Mouse (Mus musculus): ENCODE results near the gene Fxr2. TPM values are rescaled to one million over a fixed set of nuclear protein-coding genes. Genes with fewer than 3 reads are reported as not detected.
A peak's percentile ranks its signal among the peaks of the same experiment; 100 is the strongest.
"Not testable (repeated sequence)": the region's sequence is repeated elsewhere in the genome, so short reads cannot be mapped to it uniquely, and the experiment has no call there.

The Fxr2 gene
- total and polyA plus RNA-seq, 2 experiments: 18.1 to 33.9 TPM

DNA sequence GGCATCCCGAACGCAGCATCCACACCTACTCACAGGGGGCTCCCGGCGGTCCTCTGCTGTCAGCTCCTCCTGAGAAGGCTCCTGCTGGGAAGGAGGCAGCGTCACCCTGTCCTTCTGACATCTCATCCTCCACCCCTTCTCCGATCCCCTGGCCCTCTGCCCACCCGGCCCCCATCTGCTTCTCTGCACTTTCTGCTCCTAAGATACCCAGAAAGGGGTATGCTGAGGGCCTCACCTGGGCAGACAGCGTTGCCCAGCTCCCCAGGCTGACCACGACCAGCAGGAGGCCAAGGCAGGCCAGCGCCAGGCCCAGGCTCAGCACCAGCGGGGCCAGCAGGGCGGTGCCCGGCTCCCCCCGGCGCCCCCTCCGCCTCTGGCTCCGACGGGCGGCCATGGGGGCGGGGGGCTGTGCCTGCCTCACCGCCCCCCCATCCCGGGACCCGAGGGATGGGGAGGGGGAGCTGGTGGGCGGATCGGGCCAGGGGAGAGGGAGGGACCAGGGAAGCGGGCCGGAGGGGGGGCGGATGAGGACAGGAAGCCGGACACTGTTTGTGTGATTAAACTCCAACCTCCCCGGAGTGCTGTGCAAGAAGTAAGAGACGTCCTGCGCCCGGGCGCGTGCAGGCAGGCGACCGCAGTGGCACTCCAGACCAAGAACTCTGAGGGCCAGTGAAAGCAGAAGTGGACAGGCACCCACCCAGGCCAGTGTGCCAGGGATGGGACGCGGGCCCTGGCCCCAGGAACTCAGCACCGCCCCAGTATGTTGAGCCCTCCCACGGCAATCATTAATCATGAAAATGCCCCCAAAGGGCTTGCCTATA lies 62.8 kb downstream of the Fxr2 start, which contains the start of the genes Tnfsf12 and Tnfsfm13:
TSS of gene Tnfsf12 (minus strand) at position 489 of the 821 bp plus-strand sequence.
TSS of gene Tnfsfm13 (minus strand) at position 738 of the 821 bp plus-strand sequence.
- Histone ChIP-seq H3K9ac (ENCODE audit: low read depth, low read length) (peak within 1 kb of the TSS; percentile 85), H3K27me3 (ENCODE audit: control insufficient read depth, insufficient read depth, low read length) (no peaks in the 10 kb centered on the region), H3K4me3 (ENCODE audit: insufficient read depth, low read depth, low read length) (peak within 1 kb of the TSS; percentile 66), H3K36me3 (ENCODE audit: control insufficient read depth, insufficient read depth, low read length) (no peaks in the 10 kb centered on the region), H3K27ac (replicated peaks; ENCODE audit: insufficient read depth, low read depth, low read length) (peak within 1 kb of the TSS; percentile 47), H3K79me2 (ENCODE audit: control insufficient read depth, insufficient read depth, low read length) (no peaks in the 10 kb centered on the region), H3K4me1 (ENCODE audit: control insufficient read depth, insufficient read depth, low read length) (peaks cover 7% of the 10 kb centered on the region; the same call in 1 of the 2 replicates)
- peak; percentile 30 for DNase-seq (ENCODE audit: extremely low read depth, low read depth, low spot score)
- 4% methylated on average over 41 of the region's 41 CpGs for WGBS
- peak; percentile 57; the same call in 1 of the 2 replicates for TF ChIP-seq POLR2A (IDR thresholded peaks at IDR 0.05; ENCODE audit: extremely low read depth, insufficient read depth, low read length)
- TF ChIP-seq CTCF (IDR thresholded peaks at IDR 0.05; ENCODE audit: low read depth, low read length): peak; percentile 37; the same call in 1 of the 2 replicates

DNA sequence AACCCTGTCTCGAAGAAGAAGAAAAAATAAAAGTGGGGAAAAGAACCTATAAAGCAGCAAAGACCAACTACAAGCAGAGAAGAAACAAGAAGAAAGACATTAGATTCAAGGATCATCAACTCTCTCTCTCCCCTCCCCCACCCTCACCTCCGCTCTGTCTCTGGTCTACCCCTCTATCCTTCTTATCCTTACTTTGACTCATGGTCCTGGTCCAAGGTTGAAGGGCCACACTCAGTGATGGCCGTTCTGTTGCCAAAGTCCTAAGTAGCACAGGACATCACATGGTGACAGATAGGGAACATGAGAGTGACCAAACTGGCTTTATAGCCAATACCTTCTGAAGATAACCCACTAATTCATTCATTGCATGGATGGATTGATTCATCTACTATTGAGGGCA lies 64.6 kb downstream of the Fxr2 start:
- H3K4me1 ChIP-seq (ENCODE audit: control insufficient read depth, insufficient read depth, low read length): peaks cover 7% of the 10 kb centered on the region; the same call in 1 of the 2 replicates
- 90% methylated on average over 3 of the region's 3 CpGs for WGBS
- H3K4me3 ChIP-seq (ENCODE audit: insufficient read depth, low read depth, low read length): no peak overlapping the region
- TF ChIP-seq POLR2A (IDR thresholded peaks at IDR 0.05; ENCODE audit: extremely low read depth, insufficient read depth, low read length): no peak
- no peak for TF ChIP-seq CTCF (IDR thresholded peaks at IDR 0.05; ENCODE audit: low read depth, low read length)
- no peak for DNase-seq (ENCODE audit: extremely low read depth, low read depth, low spot score)
- H3K27me3 ChIP-seq (ENCODE audit: control insufficient read depth, insufficient read depth, low read length): no peaks in the 10 kb centered on the region
- H3K36me3 ChIP-seq (ENCODE audit: control insufficient read depth, insufficient read depth, low read length): no peaks in the 10 kb centered on the region
- no peaks in the 10 kb centered on the region for H3K79me2 ChIP-seq (ENCODE audit: control insufficient read depth, insufficient read depth, low read length)
- no peak overlapping the region for H3K27ac ChIP-seq (replicated peaks; ENCODE audit: insufficient read depth, low read depth, low read length)
- no peak overlapping the region for H3K9ac ChIP-seq (ENCODE audit: low read depth, low read length)

DNA sequence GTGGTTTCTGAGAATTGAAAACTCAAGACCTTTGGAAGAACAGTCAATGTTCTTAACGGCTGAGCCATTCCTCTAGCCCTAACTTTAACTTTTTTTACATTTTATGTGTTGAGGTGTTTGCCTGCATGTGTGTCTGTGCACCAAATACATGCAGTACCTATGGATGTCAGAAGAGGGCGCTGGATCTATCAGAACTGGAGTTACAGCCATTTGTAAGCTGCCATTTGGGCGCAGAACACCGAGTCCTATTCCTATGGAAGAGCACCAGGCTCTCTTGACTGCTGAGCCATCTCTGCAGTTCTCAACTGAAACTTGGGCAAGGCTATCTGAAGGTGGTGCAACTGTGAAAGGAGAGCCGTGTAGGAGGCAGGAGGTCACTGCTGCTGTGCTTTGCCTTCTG lies 65.8 kb downstream of the Fxr2 start:
- Histone ChIP-seq H3K27me3 (ENCODE audit: control insufficient read depth, insufficient read depth, low read length) (no peaks in the 10 kb centered on the region), H3K79me2 (ENCODE audit: control insufficient read depth, insufficient read depth, low read length) (no peaks in the 10 kb centered on the region), H3K27ac (replicated peaks; ENCODE audit: insufficient read depth, low read depth, low read length) (no peak overlapping the region), H3K4me1 (ENCODE audit: control insufficient read depth, insufficient read depth, low read length) (no peaks in the 10 kb centered on the region), H3K4me3 (ENCODE audit: insufficient read depth, low read depth, low read length) (no peak overlapping the region), H3K36me3 (ENCODE audit: control insufficient read depth, insufficient read depth, low read length) (no peaks in the 10 kb centered on the region), H3K9ac (ENCODE audit: low read depth, low read length) (no peak overlapping the region)
- TF ChIP-seq POLR2A (IDR thresholded peaks at IDR 0.05; ENCODE audit: extremely low read depth, insufficient read depth, low read length) (no peak), CTCF (IDR thresholded peaks at IDR 0.05; ENCODE audit: low read depth, low read length) (no peak)
- DNase-seq (ENCODE audit: extremely low read depth, low read depth, low spot score): no peak
- 77% methylated on average over 5 of the region's 5 CpGs for WGBS

DNA sequence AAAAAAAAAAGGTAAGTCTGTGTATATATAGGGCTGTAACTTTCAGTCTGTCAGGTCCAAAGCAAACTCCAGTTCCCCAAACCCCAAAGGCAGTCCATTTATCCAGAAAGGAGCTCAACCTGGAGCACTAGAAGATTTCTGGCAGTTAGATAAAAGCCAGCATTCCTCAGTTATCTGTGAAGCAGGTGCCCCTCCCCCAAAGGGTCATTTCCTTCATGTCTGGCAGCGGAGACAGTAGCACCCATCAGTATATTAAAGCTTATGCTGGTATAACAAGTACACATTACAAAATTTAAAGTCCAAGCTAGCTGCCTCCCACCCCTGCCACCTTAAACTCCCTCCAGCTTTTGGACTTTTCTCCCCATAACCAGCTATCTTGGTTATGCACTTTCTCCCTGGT lies 66.8 kb downstream of the Fxr2 start:
- no peaks in the 10 kb centered on the region for H3K27me3 ChIP-seq (ENCODE audit: control insufficient read depth, insufficient read depth, low read length)
- H3K4me3 ChIP-seq (ENCODE audit: insufficient read depth, low read depth, low read length): no peak overlapping the region
- H3K79me2 ChIP-seq (ENCODE audit: control insufficient read depth, insufficient read depth, low read length): no peaks in the 10 kb centered on the region
- TF ChIP-seq CTCF (IDR thresholded peaks at IDR 0.05; ENCODE audit: low read depth, low read length): no peak
- TF ChIP-seq POLR2A (IDR thresholded peaks at IDR 0.05; ENCODE audit: extremely low read depth, insufficient read depth, low read length): no peak
- H3K36me3 ChIP-seq (ENCODE audit: control insufficient read depth, insufficient read depth, low read length): no peaks in the 10 kb centered on the region
- H3K27ac ChIP-seq (replicated peaks; ENCODE audit: insufficient read depth, low read depth, low read length): no peak overlapping the region
- no peak for DNase-seq (ENCODE audit: extremely low read depth, low read depth, low spot score)
- no peaks in the 10 kb centered on the region for H3K4me1 ChIP-seq (ENCODE audit: control insufficient read depth, insufficient read depth, low read length)
- H3K9ac ChIP-seq (ENCODE audit: low read depth, low read length): no peak overlapping the region
- 61% methylated on average over 1 of the region's 1 CpGs for WGBS

DNA sequence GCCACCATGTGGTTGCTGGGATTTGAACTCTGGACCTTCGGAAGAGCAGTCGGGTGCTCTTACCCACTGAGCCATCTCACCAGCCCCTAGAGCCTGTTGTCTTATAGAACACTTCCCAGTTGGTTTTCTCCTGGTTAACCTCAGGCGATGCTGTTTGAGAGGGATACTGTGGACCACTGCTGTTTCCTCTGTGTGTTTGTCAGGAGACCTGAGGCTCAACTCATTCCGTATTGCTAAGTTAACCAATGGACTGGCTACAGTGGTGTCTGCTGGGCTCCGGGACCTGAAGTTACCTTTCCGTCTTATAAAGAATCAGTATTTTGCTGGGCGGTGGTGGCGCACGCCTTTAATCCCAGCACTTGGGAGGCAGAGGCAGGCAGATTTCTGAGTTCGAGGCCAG lies 70.1 kb downstream of the Fxr2 start:
- not testable (repeated sequence) for H3K36me3 ChIP-seq (ENCODE audit: control insufficient read depth, insufficient read depth, low read length); H3K27me3 ChIP-seq (ENCODE audit: control insufficient read depth, insufficient read depth, low read length); H3K4me1 ChIP-seq (ENCODE audit: control insufficient read depth, insufficient read depth, low read length); H3K27ac ChIP-seq (replicated peaks; ENCODE audit: insufficient read depth, low read depth, low read length); H3K79me2 ChIP-seq (ENCODE audit: control insufficient read depth, insufficient read depth, low read length); H3K4me3 ChIP-seq (ENCODE audit: insufficient read depth, low read depth, low read length); DNase-seq (ENCODE audit: extremely low read depth, low read depth, low spot score); H3K9ac ChIP-seq (ENCODE audit: low read depth, low read length)
- 95% methylated on average over 10 of the region's 10 CpGs for WGBS

Other genes with a start within 250 kb of the Fxr2 start
Only the 30 nearest of the 34 such genes appear.
- gene Tmem88, start 234.8 kb upstream of the Fxr2 start, total RNA-seq (2014; rRNA removed): 1.3 and 1.7 TPM in 2 replicates
- 6.7 and 8.5 TPM in 2 replicates for gene Tmem88, start 234.8 kb upstream of the Fxr2 start, polyA plus RNA-seq (2012; rRNA removed)
- 1.6 and 2.3 TPM in 2 replicates for gene Kdm6b, start 219.3 kb upstream of the Fxr2 start, total RNA-seq (2014; rRNA removed)
- 4.2 and 4.6 TPM in 2 replicates for gene Kdm6b, start 219.3 kb upstream of the Fxr2 start, polyA plus RNA-seq (2012; rRNA removed)
- under 0.01 and 0.09 TPM in 2 replicates for gene Dnah2, start 83.9 kb upstream of the Fxr2 start, total RNA-seq (2014; rRNA removed)
- gene Dnah2, start 83.9 kb upstream of the Fxr2 start, polyA plus RNA-seq (2012; rRNA removed): 0.02 TPM in 2 replicates
- gene Efnb3, start 72.8 kb upstream of the Fxr2 start, total RNA-seq (2014; rRNA removed): under 0.01 TPM in 1 of 2 replicates, not detected in the other
- gene Efnb3, start 72.8 kb upstream of the Fxr2 start, polyA plus RNA-seq (2012; rRNA removed): 0.11 and 0.17 TPM in 2 replicates
- 5.6 and 6.4 TPM in 2 replicates for gene Wrap53, start 52.7 kb upstream of the Fxr2 start, total RNA-seq (2014; rRNA removed)
- 10.7 and 11.2 TPM in 2 replicates for gene Wrap53, start 52.7 kb upstream of the Fxr2 start, polyA plus RNA-seq (2012; rRNA removed)
- 3.7 and 6.2 TPM in 2 replicates for gene Trp53, start 52.6 kb upstream of the Fxr2 start, total RNA-seq (2014; rRNA removed)
- 23.5 and 35.4 TPM in 2 replicates for gene Trp53, start 52.6 kb upstream of the Fxr2 start, polyA plus RNA-seq (2012; rRNA removed)
- gene Atp1b2, start 27.0 kb upstream of the Fxr2 start, total RNA-seq (2014; rRNA removed): 0.18 and 0.20 TPM in 2 replicates
- gene Atp1b2, start 27.0 kb upstream of the Fxr2 start, polyA plus RNA-seq (2012; rRNA removed): 0.40 and 0.46 TPM in 2 replicates
- gene Shbg, start 15.1 kb upstream of the Fxr2 start, total RNA-seq (2014; rRNA removed): not detected in 2 replicates
- 0.18 TPM in 1 of 2 replicates, not detected in the other for gene Shbg, start 15.1 kb upstream of the Fxr2 start, polyA plus RNA-seq (2012; rRNA removed)
- 12.3 and 19.4 TPM in 2 replicates for gene Sat2, start 11.0 kb upstream of the Fxr2 start, total RNA-seq (2014; rRNA removed)
- 10.8 and 12.8 TPM in 2 replicates for gene Sat2, start 11.0 kb upstream of the Fxr2 start, polyA plus RNA-seq (2012; rRNA removed)
- gene Sox15, start 22.3 kb downstream of the Fxr2 start, total RNA-seq (2014; rRNA removed): not detected in 2 replicates
- gene Sox15, start 22.3 kb downstream of the Fxr2 start, polyA plus RNA-seq (2012; rRNA removed): 0.21 TPM in 1 of 2 replicates, not detected in the other
- 49.9 and 53.5 TPM in 2 replicates for gene Mpdu1, start 29.7 kb downstream of the Fxr2 start, total RNA-seq (2014; rRNA removed)
- gene Mpdu1, start 29.7 kb downstream of the Fxr2 start, polyA plus RNA-seq (2012; rRNA removed): 100 and 115 TPM in 2 replicates
- 4.5 and 6.0 TPM in 2 replicates for gene Cd68, start 33.2 kb downstream of the Fxr2 start, total RNA-seq (2014; rRNA removed)
- 6.1 and 14.8 TPM in 2 replicates for gene Cd68, start 33.2 kb downstream of the Fxr2 start, polyA plus RNA-seq (2012; rRNA removed)
- gene Eif4a1, start 39.4 kb downstream of the Fxr2 start, total RNA-seq (2014; rRNA removed): 370 and 386 TPM in 2 replicates
- 184 and 221 TPM in 2 replicates for gene Eif4a1, start 39.4 kb downstream of the Fxr2 start, polyA plus RNA-seq (2012; rRNA removed)
- 26.2 and 31.9 TPM in 2 replicates for gene Senp3, start 49.1 kb downstream of the Fxr2 start, total RNA-seq (2014; rRNA removed)
- gene Senp3, start 49.1 kb downstream of the Fxr2 start, polyA plus RNA-seq (2012; rRNA removed): 17.5 and 25.8 TPM in 2 replicates
- gene Tnfsf13, start 52.8 kb downstream of the Fxr2 start, total RNA-seq (2014; rRNA removed): 1.0 and 1.4 TPM in 2 replicates
- gene Tnfsf13, start 52.8 kb downstream of the Fxr2 start, polyA plus RNA-seq (2012; rRNA removed): 0.58 and 1.1 TPM in 2 replicates
- gene Tnfsf12, start 62.9 kb downstream of the Fxr2 start, total RNA-seq (2014; rRNA removed): 2.6 and 3.0 TPM in 2 replicates
- gene Tnfsf12, start 62.9 kb downstream of the Fxr2 start, polyA plus RNA-seq (2012; rRNA removed): 9.5 and 18.0 TPM in 2 replicates
- 2.5 and 3.4 TPM in 2 replicates for gene Tnfsfm13, start 63.1 kb downstream of the Fxr2 start, total RNA-seq (2014; rRNA removed)
- gene Tnfsfm13, start 63.1 kb downstream of the Fxr2 start, polyA plus RNA-seq (2012; rRNA removed): 2.6 and 3.6 TPM in 2 replicates
- 10.0 and 12.6 TPM in 2 replicates for gene Polr2a, start 125.6 kb downstream of the Fxr2 start, total RNA-seq (2014; rRNA removed)
- gene Polr2a, start 125.6 kb downstream of the Fxr2 start, polyA plus RNA-seq (2012; rRNA removed): 9.9 and 10.6 TPM in 2 replicates
- not detected in 2 replicates for gene Slc35g3, start 129.0 kb downstream of the Fxr2 start, total RNA-seq (2014; rRNA removed)
- not detected in 2 replicates for gene Slc35g3, start 129.0 kb downstream of the Fxr2 start, polyA plus RNA-seq (2012; rRNA removed)
- 2.6 and 4.4 TPM in 2 replicates for gene Zbtb4, start 132.9 kb downstream of the Fxr2 start, total RNA-seq (2014; rRNA removed)
- gene Zbtb4, start 132.9 kb downstream of the Fxr2 start, polyA plus RNA-seq (2012; rRNA removed): 8.2 and 9.7 TPM in 2 replicates
- 0.46 and 0.54 TPM in 2 replicates for gene Chrnb1, start 163.0 kb downstream of the Fxr2 start, total RNA-seq (2014; rRNA removed)
- gene Chrnb1, start 163.0 kb downstream of the Fxr2 start, polyA plus RNA-seq (2012; rRNA removed): 0.28 and 0.35 TPM in 2 replicates
- 0.18 and 0.20 TPM in 2 replicates for gene Fgf11, start 168.9 kb downstream of the Fxr2 start, total RNA-seq (2014; rRNA removed)
- gene Fgf11, start 168.9 kb downstream of the Fxr2 start, polyA plus RNA-seq (2012; rRNA removed): 0.33 and 0.34 TPM in 2 replicates
- gene Tmem102, start 172.6 kb downstream of the Fxr2 start, total RNA-seq (2014; rRNA removed): 2.3 and 2.4 TPM in 2 replicates
- 13.5 and 15.7 TPM in 2 replicates for gene Tmem102, start 172.6 kb downstream of the Fxr2 start, polyA plus RNA-seq (2012; rRNA removed)
- gene Gm39566, start 182.3 kb downstream of the Fxr2 start, total RNA-seq (2014; rRNA removed): not detected in 2 replicates
- gene Gm39566, start 182.3 kb downstream of the Fxr2 start, polyA plus RNA-seq (2012; rRNA removed): not detected in 2 replicates
- not detected in 2 replicates for gene Spem2, start 185.5 kb downstream of the Fxr2 start, total RNA-seq (2014; rRNA removed)
- not detected in 2 replicates for gene Spem2, start 185.5 kb downstream of the Fxr2 start, polyA plus RNA-seq (2012; rRNA removed)
- not detected in 2 replicates for gene Spem1, start 189.2 kb downstream of the Fxr2 start, total RNA-seq (2014; rRNA removed)
- gene Spem1, start 189.2 kb downstream of the Fxr2 start, polyA plus RNA-seq (2012; rRNA removed): 0.09 TPM in 1 of 2 replicates, not detected in the other
- 0.18 and 0.34 TPM in 2 replicates for gene Nlgn2, start 204.8 kb downstream of the Fxr2 start, total RNA-seq (2014; rRNA removed)
- 0.93 and 1.9 TPM in 2 replicates for gene Nlgn2, start 204.8 kb downstream of the Fxr2 start, polyA plus RNA-seq (2012; rRNA removed)
- gene Tmem256, start 205.5 kb downstream of the Fxr2 start, total RNA-seq (2014; rRNA removed): 326 and 353 TPM in 2 replicates
- gene Tmem256, start 205.5 kb downstream of the Fxr2 start, polyA plus RNA-seq (2012; rRNA removed): 284 and 370 TPM in 2 replicates
- 1.5 and 2.6 TPM in 2 replicates for gene Plscr3, start 213.4 kb downstream of the Fxr2 start, total RNA-seq (2014; rRNA removed)
- gene Plscr3, start 213.4 kb downstream of the Fxr2 start, polyA plus RNA-seq (2012; rRNA removed): 18.5 and 19.3 TPM in 2 replicates
- gene Tnk1, start 225.7 kb downstream of the Fxr2 start, total RNA-seq (2014; rRNA removed): 0.07 and 0.18 TPM in 2 replicates
- gene Tnk1, start 225.7 kb downstream of the Fxr2 start, polyA plus RNA-seq (2012; rRNA removed): 0.17 TPM in 2 replicates